Mouse (Mus musculus) forebrain, embryonic 12.5 days (tissue): ENCODE results near the gene Gm13889. TPM values are rescaled to one million over a fixed set of nuclear protein-coding genes. Genes with fewer than 3 reads are reported as not detected.

Source experiments
- ATAC-seq: fragments of 200-750 bp; cut with Nextera tagmentation; 2 replicates; pipeline ENCODE4 v1.8.0; 2017; ENCODE audit warnings: moderate TSS enrichment; ENCODE audit not compliant: low FRiP score
- H3K27ac ChIP-seq: fragments of 300-500 bp; sonication (generic); 2 replicates; pipeline ENCODE4 v1.5.1; 2016; ENCODE audit warnings: mild to moderate bottlenecking
- H3K27me3 ChIP-seq: fragments of 300-500 bp; sonication (generic); 2 replicates; pipeline ENCODE4 v1.6.1; 2016; ENCODE audit warnings: mild to moderate bottlenecking
- H3K36me3 ChIP-seq: fragments of 300-500 bp; sonication (generic); replicated peaks from 2 replicates; pipeline ENCODE4 v1.6.1; 2016; ENCODE audit warnings: mild to moderate bottlenecking
- H3K4me1 ChIP-seq: fragments of 300-500 bp; sonication (generic); 2 replicates; pipeline ENCODE4 v1.6.1; 2016
- H3K4me2 ChIP-seq: fragments of 300-500 bp; sonication (generic); 2 replicates; pipeline ENCODE4 v1.6.1; 2016; ENCODE audit warnings: mild to moderate bottlenecking, moderate library complexity
- H3K4me3 ChIP-seq: fragments of 300-500 bp; sonication (generic); replicated peaks from 2 replicates; pipeline ENCODE4 v1.5.1; 2016; ENCODE audit warnings: mild to moderate bottlenecking
- H3K9ac ChIP-seq: fragments of 300-500 bp; sonication (generic); 2 replicates; pipeline ENCODE4 v1.6.1; 2016; ENCODE audit warnings: mild to moderate bottlenecking
- H3K9me3 ChIP-seq: fragments of 300-500 bp; sonication (generic); 2 replicates; pipeline ENCODE4 v1.6.1; 2016
- WGBS: fragments of 180-500 bp; shearing (Covaris S2); methylation state at CpG from one replicate; pipeline ENCODE4 v1.1.7; 2016; 5-methylcytosine and 5-hydroxymethylcytosine counted together
- polyA plus RNA-seq: library from polyadenylated mRNA; unstranded; fragments of >200 nt; fragmentation: Nextera tagmentation; extraction: Ambion mirVana; gene quantifications from 2 replicates; pipeline ENCODE4 v1.2.1, GENCODE M21; 2016

Gene Gm13889
- polyA plus RNA-seq, 1 experiment from 2014 or later = 22.1 TPM

DNA sequence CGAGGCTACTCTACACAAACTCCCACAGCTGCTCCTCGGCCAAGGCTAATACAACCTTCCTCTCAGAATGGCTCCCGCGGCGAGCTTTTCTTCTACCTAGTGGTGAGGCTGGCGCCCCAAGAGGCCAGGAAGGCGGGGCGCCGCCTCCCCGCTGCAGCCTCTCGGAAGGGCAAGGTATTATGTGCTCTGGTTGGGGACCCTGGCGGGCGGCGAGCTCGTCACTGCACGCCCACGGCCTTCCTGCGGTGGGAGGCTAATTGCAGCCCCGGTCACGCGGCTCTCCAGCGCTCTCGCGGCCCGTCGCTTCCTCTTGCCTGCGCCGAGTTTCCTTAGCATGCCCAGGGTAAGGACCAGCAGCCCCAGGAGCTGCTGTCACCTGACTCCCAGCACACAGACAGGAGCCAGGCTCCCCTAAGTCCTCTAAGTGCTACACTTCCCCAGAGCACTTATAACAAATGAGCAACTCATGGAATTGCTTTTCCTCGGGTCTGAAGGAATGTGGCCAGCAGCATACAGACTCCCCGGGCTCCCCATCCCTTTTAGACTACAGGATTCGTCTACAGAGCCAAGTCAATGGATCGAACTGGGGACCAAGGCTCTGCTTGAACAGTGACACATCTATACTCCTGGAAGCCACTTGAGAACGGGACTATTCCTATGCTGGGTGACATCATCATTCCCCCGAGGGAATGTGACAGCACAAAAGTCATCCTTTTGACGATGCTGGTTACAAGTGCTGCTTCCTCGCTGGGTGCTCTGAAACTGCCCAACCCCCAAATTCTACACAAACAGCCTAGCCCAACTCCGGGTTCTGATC lies 19.6 kb upstream of the Gm13889 start:
- ATAC-seq = peak; percentile 84
- peak overlapping the region; percentile 65 for H3K4me2 ChIP-seq
- peak overlapping the region; percentile 60; the same call in 1 of the 2 replicates for H3K27ac ChIP-seq
- peak overlapping the region; percentile 39 for H3K4me3 ChIP-seq
- peaks cover 23% of the 10 kb centered on the region for H3K36me3 ChIP-seq
- H3K9ac ChIP-seq = peak overlapping the region; percentile 51
- no peaks in the 10 kb centered on the region for H3K9me3 ChIP-seq
- no peaks in the 10 kb centered on the region; the same call in 1 of the 2 replicates for H3K27me3 ChIP-seq
- H3K4me1 ChIP-seq = peaks cover 28% of the 10 kb centered on the region
- 2% methylated on average over 37 of the region's 37 CpGs for WGBS

DNA sequence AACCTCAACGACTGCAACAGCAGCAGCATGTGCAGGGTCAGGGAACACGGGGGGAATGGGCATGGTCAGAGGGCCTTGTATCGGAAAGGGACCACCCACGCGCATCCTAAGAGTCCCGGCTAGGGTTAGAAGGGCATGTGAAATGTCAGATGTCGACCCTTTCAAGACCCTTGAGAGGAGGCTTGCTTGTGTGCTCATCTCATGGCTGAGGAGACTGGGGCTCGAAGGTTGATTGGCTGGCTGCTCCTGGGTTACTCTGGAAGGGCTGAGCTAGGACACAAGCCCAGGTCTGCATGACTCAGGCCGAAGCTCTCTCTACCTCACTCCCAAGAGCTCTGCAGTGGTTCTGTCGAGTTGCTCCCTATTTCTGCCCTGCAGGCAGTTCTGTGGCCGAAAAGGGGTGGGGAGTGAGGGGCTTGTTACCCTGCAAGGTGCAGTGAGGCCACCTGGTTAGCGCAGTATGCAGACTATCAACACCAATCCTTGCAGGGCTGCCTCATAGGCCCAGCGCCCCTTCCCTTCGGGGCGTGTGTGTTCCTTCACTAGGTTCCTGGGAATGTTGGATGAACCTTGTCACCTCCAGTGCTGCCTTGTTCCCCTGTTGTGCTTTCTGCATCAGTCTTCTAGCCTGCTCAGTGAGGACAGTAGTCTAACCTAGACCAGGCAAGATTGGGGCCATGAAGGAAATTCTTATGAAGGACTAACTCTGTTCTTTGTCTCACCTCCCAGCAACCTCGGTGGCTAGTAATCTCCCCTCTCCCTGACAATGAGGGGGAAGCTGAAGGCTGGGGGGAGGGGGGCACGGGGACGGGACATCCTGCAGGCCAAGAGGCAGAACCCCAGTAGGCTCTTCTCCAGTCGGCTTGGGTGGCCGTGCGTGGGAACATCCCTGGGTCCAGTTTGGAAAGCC lies 18.8 kb upstream of the Gm13889 start:
- Histone ChIP-seq H3K27me3 (no peaks in the 10 kb centered on the region; the same call in 1 of the 2 replicates), H3K4me3 (peak overlapping the region; percentile 39), H3K4me2 (peak overlapping the region; percentile 65), H3K9ac (peak overlapping the region; percentile 51), H3K9me3 (no peaks in the 10 kb centered on the region), H3K4me1 (peaks cover 28% of the 10 kb centered on the region), H3K27ac (peak overlapping the region; percentile 60; the same call in 1 of the 2 replicates), H3K36me3 (peaks cover 14% of the 10 kb centered on the region)
- ATAC-seq = peak; percentile 14; the same call in 1 of the 2 replicates
- WGBS = 22% methylated on average over 21 of the region's 21 CpGs

DNA sequence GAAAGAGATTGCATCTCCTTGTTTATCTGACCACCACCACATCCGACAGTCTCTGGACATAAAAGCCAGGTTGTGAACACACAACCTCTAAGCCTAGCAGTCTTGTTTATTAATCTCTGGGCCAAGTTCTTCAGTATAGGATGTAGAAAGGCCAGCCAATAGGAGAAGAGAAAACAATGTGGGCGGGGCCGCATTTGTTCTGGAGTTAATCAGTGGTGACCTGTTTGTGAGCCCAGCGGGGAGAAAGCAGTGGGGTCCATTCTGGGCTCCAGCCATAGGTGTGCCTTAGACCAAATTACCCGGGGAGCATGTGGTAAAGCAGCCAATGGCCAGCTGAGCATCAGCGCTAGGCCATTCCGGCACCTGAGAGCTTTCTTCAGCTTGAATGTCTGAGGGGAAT lies 18.0 kb upstream of the Gm13889 start:
- no peaks in the 10 kb centered on the region; the same call in 1 of the 2 replicates for H3K27me3 ChIP-seq
- H3K36me3 ChIP-seq = peaks cover 7% of the 10 kb centered on the region
- no peak overlapping the region for H3K4me2 ChIP-seq
- peaks cover 28% of the 10 kb centered on the region for H3K4me1 ChIP-seq
- H3K9me3 ChIP-seq = no peaks in the 10 kb centered on the region
- WGBS = 42% methylated on average over 7 of the region's 7 CpGs
- no peak overlapping the region for H3K27ac ChIP-seq
- no peak overlapping the region for H3K4me3 ChIP-seq
- H3K9ac ChIP-seq = no peak overlapping the region
- ATAC-seq = 0 out of 2 replicates have a peak, but pooled peaks have one; percentile 15

DNA sequence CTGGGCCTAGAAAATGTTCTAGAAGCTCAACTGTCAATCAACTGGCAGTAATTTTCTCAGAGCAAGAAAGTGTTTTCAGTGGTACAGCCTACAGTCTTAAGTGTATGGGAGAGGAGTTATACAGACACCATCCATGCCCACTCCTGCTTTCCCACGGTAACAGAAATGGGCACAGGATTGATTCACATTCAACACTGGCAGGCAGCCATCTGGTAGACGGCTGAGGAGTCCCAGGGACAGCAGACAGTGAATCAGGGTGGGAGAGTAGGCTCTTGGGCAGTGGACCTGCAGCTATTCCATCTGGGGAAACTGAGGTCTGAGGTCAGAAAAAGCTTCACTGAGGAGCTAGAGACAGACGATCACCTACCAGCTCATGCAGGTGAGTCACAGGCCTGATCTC lies 14.6 kb upstream of the Gm13889 start:
- peaks cover 18% of the 10 kb centered on the region for H3K4me1 ChIP-seq
- ATAC-seq = no peak
- no peaks in the 10 kb centered on the region for H3K9me3 ChIP-seq
- H3K9ac ChIP-seq = no peak overlapping the region
- H3K27me3 ChIP-seq = no peaks in the 10 kb centered on the region; the same call in 1 of the 2 replicates
- 86% methylated on average over 3 of the region's 3 CpGs for WGBS
- H3K4me3 ChIP-seq = no peak overlapping the region
- no peak overlapping the region for H3K4me2 ChIP-seq
- no peaks in the 10 kb centered on the region for H3K36me3 ChIP-seq
- no peak overlapping the region for H3K27ac ChIP-seq

DNA sequence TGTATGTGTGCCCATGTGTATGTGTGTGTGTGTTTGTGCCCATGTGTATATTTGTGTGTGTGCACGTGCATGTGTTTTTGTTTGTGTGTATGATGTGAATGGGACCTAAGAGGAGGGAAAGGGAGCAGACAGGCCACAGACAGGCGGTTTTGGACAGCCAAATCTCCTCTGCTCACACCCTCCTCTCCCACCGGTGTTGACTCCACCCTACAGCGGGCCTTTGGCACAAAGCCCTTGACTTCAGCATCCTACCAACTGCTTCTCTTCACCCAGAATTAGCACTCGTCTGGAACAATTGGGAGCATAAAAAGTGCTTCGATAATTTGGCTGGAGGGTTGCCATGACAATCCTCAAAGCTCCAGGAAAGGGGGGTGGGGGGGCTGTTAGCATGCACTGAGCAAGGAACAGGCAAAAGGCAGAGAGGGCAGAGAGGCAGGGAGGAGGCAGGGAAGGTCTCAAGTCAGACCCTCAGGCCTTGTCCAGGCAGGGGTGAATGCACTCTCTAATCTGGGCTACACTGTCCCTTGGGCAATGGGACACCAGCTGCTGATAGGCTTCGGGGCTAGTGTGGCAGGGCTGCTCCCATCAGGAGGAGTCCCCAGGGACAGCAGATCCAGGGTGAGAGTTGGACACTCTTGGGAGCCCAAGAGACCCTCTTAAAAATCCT lies 7.6 kb upstream of the Gm13889 start:
- 27% methylated on average over 7 of the region's 7 CpGs for WGBS
- no peak overlapping the region for H3K4me2 ChIP-seq
- no peak overlapping the region for H3K4me3 ChIP-seq
- H3K4me1 ChIP-seq = peaks cover 14% of the 10 kb centered on the region
- H3K27me3 ChIP-seq = no peaks in the 10 kb centered on the region; the same call in 1 of the 2 replicates
- peak; percentile 53; the same call in 1 of the 2 replicates for ATAC-seq
- no peak overlapping the region for H3K9ac ChIP-seq
- H3K27ac ChIP-seq = peak overlapping the region; percentile 27; the same call in 1 of the 2 replicates
- H3K9me3 ChIP-seq = no peaks in the 10 kb centered on the region
- no peaks in the 10 kb centered on the region for H3K36me3 ChIP-seq

DNA sequence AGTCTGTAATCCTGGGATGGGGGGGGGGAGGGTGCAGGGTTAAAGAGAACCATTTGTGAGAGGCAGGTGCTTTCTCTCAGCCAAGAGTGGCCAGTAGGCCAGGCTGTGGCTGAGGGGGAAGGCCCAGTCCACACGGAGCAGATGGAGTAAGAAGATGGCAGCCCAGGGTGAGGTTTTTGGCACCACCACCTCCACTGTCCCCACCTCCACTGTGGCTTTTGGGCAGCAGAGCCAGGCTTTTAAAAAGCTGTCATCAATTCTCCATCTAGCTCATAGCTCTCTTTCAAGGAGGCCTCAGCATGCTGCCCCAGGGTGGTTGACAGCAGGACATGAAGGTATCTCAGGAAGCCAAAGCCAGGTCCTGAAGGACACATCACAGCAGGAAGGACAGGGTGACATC lies 6.8 kb upstream of the Gm13889 start:
- Histone ChIP-seq H3K4me3 (no peak overlapping the region), H3K4me1 (peaks cover 14% of the 10 kb centered on the region), H3K27ac (no peak overlapping the region), H3K27me3 (no peaks in the 10 kb centered on the region; the same call in 1 of the 2 replicates), H3K36me3 (no peaks in the 10 kb centered on the region), H3K9me3 (no peaks in the 10 kb centered on the region), H3K4me2 (no peak overlapping the region), H3K9ac (no peak overlapping the region)
- 78% methylated on average over 1 of the region's 1 CpGs for WGBS
- no peak for ATAC-seq

DNA sequence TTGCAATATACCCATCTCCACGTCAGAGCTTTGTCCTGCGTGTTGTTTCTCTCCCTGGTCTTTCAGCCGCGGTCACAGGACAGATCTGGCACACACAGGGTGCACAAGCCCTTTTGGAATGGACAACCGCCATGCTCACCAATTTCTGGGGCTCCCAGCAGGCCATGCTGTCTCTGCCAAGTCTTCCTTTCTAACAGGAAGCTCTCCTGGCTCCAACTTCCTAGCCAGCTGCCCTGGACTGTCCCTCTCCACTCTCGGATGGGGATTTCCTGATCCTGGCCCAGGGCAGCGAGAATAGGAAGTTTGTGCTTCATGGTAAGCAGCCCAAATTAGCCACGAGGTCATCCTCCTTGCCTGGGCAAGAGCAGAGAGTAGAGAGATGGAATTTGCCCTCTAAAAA lies 4.7 kb upstream of the Gm13889 start:
- no peak overlapping the region for H3K9ac ChIP-seq
- no peaks in the 10 kb centered on the region for H3K36me3 ChIP-seq
- no peak for ATAC-seq
- H3K27me3 ChIP-seq = peaks cover 7% of the 10 kb centered on the region; the same call in 1 of the 2 replicates
- no peak overlapping the region for H3K27ac ChIP-seq
- H3K4me3 ChIP-seq = no peak overlapping the region
- WGBS = 81% methylated on average over 8 of the region's 8 CpGs
- no peaks in the 10 kb centered on the region for H3K9me3 ChIP-seq
- no peak overlapping the region for H3K4me2 ChIP-seq
- peaks cover 31% of the 10 kb centered on the region for H3K4me1 ChIP-seq

DNA sequence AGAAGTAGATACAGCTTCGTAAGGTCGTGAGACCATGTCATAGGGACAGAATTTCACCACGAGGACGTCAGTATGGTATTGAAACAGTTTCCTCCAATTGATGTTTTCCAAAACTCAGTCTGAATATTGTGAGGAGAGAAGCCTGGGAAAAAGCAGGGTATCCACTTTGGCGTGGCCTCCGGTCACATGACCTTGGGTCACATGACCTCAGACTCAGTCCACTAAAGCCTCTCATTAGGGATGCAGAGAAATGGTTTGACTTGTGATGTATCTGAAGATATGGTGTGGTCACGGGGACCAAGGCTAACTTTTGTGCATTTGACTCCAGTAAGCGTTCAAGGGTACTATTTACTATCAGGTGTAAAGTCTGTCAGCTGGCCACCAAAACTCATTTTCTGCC lies 2.3 kb upstream of the Gm13889 start:
- peaks cover 24% of the 10 kb centered on the region for H3K27me3 ChIP-seq
- H3K36me3 ChIP-seq = no peaks in the 10 kb centered on the region
- WGBS = 77% methylated on average over 8 of the region's 8 CpGs
- no peak overlapping the region for H3K4me2 ChIP-seq
- no peak for ATAC-seq
- H3K4me3 ChIP-seq = no peak overlapping the region
- no peak overlapping the region for H3K9ac ChIP-seq
- no peaks in the 10 kb centered on the region for H3K9me3 ChIP-seq
- H3K4me1 ChIP-seq = peaks cover 46% of the 10 kb centered on the region
- no peak overlapping the region for H3K27ac ChIP-seq

DNA sequence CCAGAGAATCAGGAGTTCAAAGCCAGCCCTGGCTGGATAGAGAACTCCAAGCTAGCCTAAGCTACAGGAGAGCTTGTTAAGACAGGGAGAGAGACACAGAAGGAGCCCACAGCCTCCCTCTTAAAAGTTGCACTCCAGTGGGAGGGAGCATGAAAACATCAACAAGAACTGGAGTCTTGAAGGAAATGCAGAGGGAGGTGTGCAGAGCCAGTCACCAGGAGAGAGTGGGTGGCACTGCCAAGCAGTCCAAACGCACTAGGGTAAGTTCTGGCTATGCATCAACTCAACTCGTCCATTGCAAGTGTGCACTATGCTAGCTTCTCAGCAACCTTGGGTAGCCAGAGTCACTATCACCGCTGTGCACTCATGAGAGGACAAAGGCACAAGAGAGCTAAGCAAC lies 1.2 kb upstream of the Gm13889 start:
- ATAC-seq = no peak
- WGBS = 72% methylated on average over 3 of the region's 3 CpGs
- Histone ChIP-seq H3K4me3 (no peak overlapping the region), H3K27ac (peak overlapping the region; percentile 94), H3K4me2 (0 out of 2 replicates have a peak overlapping the region, but pooled peaks have one; percentile 95), H3K9ac (no peak overlapping the region), H3K36me3 (no peaks in the 10 kb centered on the region), H3K27me3 (peaks cover 32% of the 10 kb centered on the region), H3K9me3 (no peaks in the 10 kb centered on the region), H3K4me1 (peaks cover 42% of the 10 kb centered on the region)

DNA sequence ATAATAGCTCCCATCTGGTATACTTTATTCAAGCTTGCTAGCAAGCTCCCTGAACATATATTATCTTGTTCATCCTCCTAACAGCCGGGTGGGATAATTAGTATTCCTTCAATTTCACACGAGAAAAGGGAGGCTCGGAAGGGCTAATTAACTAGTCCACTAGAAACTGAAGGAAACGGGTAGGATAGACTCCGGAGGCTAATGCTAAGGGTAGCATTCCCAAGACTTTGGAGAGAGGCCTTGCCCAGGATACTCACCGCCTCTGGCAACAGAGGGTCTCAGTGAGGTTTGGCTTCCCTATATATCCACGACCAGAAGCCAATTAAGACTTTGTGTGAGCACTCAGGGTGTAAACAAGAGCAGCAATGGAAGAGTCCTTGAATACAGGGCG lies 779 bp upstream of the Gm13889 start:
- peaks cover 37% of the 10 kb centered on the region for H3K27me3 ChIP-seq
- peak overlapping the region; percentile 83; the same call in 1 of the 2 replicates for H3K4me3 ChIP-seq
- peak overlapping the region; percentile 94 for H3K27ac ChIP-seq
- no peaks in the 10 kb centered on the region for H3K36me3 ChIP-seq
- peak; percentile 54 for ATAC-seq
- 19% methylated on average over 8 of the region's 8 CpGs for WGBS
- peak overlapping the region; percentile 95 for H3K4me2 ChIP-seq
- H3K9me3 ChIP-seq = no peaks in the 10 kb centered on the region
- H3K9ac ChIP-seq = no peak overlapping the region
- peaks cover 42% of the 10 kb centered on the region for H3K4me1 ChIP-seq

DNA sequence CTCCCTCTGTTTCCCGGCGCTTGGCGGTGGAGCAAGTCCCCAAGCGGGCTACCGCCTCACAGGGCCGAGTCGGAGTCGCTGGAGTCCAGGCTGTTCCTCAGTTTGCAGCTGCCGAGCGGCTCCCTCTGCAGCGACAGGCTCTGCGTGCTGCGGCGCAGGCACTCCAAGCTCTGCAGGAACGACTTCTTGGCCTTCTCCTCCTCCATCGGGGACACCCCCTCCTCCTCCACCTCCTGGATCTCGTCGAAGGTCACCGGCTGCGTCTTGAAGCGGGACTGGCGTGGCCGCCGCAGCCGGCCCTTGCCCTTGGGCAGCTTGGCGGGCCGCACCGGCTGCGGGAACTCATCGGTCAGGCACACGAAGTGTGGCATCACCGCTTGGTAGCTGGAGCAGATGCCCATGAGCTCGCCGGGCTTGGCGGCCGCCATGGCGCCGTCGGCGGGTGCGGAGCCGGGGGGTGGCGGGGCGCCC lies 635 bp downstream of the Gm13889 start:
- Histone ChIP-seq H3K27ac (peak overlapping the region; percentile 94), H3K9me3 (no peaks in the 10 kb centered on the region), H3K4me2 (peak overlapping the region; percentile 95), H3K4me3 (peak overlapping the region; percentile 83), H3K27me3 (peaks cover 37% of the 10 kb centered on the region), H3K4me1 (peaks cover 42% of the 10 kb centered on the region), H3K36me3 (no peaks in the 10 kb centered on the region), H3K9ac (peak overlapping the region; percentile 90)
- ATAC-seq = peak; percentile 34
- under 1% methylated on average over 43 of the region's 44 CpGs for WGBS
